Mouse (Mus musculus) MEL (cell line): ENCODE data around the gene BC029722.

Source experiments
- CHD2 ChIP-seq: IDR thresholded peaks from 2 replicates; pipeline ENCODE4 v1.6.1; 2011; ENCODE audit warnings: low read length, improper control_type of control experiment
- CTCF ChIP-seq, 3 experiments: IDR thresholded peaks in 2 of 3; conservative IDR thresholded peaks in 1 of 3; 2 replicates each; pipeline ENCODE4 v1.5.1; 2011 to 2012; ENCODE audit warnings: low read length in 3 of 3, low read depth in 2 of 3, mild to moderate bottlenecking in 2 of 3, improper control_type of control experiment in 1 of 3, inconsistent platforms in 1 of 3, mixed read lengths in 1 of 3, moderate library complexity in 1 of 3; ENCODE audit not compliant: control insufficient read depth in 1 of 3, insufficient read depth in 1 of 3, poor library complexity in 1 of 3, severe bottlenecking in 1 of 3
- E2F4 ChIP-seq: IDR thresholded peaks from 2 replicates; pipeline ENCODE4 v1.6.1; 2011; ENCODE audit warnings: low read depth, low read length, improper control_type of control experiment, borderline replicate concordance
- EP300 ChIP-seq, 2 experiments: IDR thresholded peaks; 2 replicates each; pipeline ENCODE4 v1.6.1; 2011; ENCODE audit warnings: improper control_type of control experiment in 2 of 2, low read length in 2 of 2, low read depth in 1 of 2, mild to moderate bottlenecking in 1 of 2
- MAX ChIP-seq: IDR thresholded peaks from 2 replicates; pipeline ENCODE4 v1.6.1; 2011; ENCODE audit warnings: low read length, improper control_type of control experiment
- POLR2A ChIP-seq, 2 experiments: IDR thresholded peaks; 2 replicates each; pipeline ENCODE4 v1.6.1; 2011 to 2012; ENCODE audit warnings: low read length in 2 of 2, mild to moderate bottlenecking in 2 of 2, control low read depth in 1 of 2, improper control_type of control experiment in 1 of 2, low read depth in 1 of 2, moderate library complexity in 1 of 2; ENCODE audit not compliant: control insufficient read depth in 1 of 2, insufficient read depth in 1 of 2, poor library complexity in 1 of 2
- POLR2AphosphoS2 ChIP-seq: IDR thresholded peaks from 2 replicates; pipeline ENCODE4 v1.6.1; 2011; ENCODE audit warnings: low read length, improper control_type of control experiment
- RCOR1 ChIP-seq: IDR thresholded peaks from 2 replicates; pipeline ENCODE4 v1.6.1; 2012; ENCODE audit warnings: low read depth, mild to moderate bottlenecking, inconsistent platforms, low read length, improper control_type of control experiment
- SIN3A ChIP-seq: IDR thresholded peaks from 2 replicates; pipeline ENCODE4 v1.6.1; 2012; ENCODE audit warnings: low read length, improper control_type of control experiment, inconsistent platforms
- TCF12 ChIP-seq: IDR thresholded peaks from 2 replicates; pipeline ENCODE4 v1.6.1; 2014; ENCODE audit warnings: low read depth, mild to moderate bottlenecking, inconsistent platforms, low read length, improper control_type of control experiment, moderate library complexity
- ZNF384 ChIP-seq: IDR thresholded peaks from 2 replicates; pipeline ENCODE4 v1.6.1; 2012; ENCODE audit warnings: low read depth, mild to moderate bottlenecking, inconsistent platforms, low read length, improper control_type of control experiment

DNA sequence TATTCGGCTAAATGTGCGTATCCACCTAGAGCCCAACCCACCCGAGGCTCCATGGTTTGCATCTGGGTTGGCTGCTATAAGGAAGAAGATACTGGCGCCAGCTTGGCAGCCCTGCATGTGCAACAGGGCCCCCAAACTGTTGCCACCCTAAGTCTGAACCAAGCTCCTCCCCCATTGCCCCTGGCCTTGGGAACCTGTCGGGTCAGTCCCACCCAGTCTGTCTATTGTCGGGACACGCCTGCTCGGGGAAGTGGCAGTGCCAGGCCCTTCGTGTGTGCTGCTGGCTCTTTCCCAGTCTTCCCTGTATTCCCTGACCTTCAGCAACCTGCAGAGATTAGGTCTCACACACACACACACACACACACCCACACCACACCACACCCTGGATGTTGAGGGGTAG lies 15.5 kb upstream of the BC029722 start, which contains the start of gene Fam83c:
- TF ChIP-seq RCOR1 = no peak
- no peak for TF ChIP-seq E2F4
- TF ChIP-seq MAX = no peak
- TF ChIP-seq CTCF (IDR thresholded peaks at IDR 0.05 in 2 of 3, conservative IDR thresholded peaks at IDR 0.05 in 1 of 3; ENCODE audit: control insufficient read depth in 1 of 3, insufficient read depth in 1 of 3, low read depth in 2 of 3, low read length in 3 of 3, poor library complexity in 1 of 3, severe bottlenecking in 1 of 3) = no peak
- no peak for TF ChIP-seq EP300 (IDR thresholded peaks at IDR 0.05; ENCODE audit: low read depth in 1 of 2, low read length in 2 of 2)
- TF ChIP-seq POLR2A (IDR thresholded peaks at IDR 0.05; ENCODE audit: control insufficient read depth in 1 of 2, insufficient read depth in 1 of 2, low read depth in 1 of 2, low read length in 2 of 2, poor library complexity in 1 of 2) = no peak
- TF ChIP-seq POLR2AphosphoS2 = no peak
- TF ChIP-seq SIN3A = no peak
- TF ChIP-seq CHD2 = no peak
- no peak for TF ChIP-seq ZNF384
- TF ChIP-seq TCF12 = no peak
